Mouse (Mus musculus): ENCODE measurements around the gene Atf4. TPM values are rescaled to one million over a fixed set of nuclear protein-coding genes. Genes with fewer than 3 reads are reported as not detected.

Gene Atf4
- polyA plus RNA-seq, 1 experiment from 2014 or later, result 130 TPM

- Histone ChIP-seq H3K27ac (replicated peaks) (no peak overlapping the region), H3K27me3 (peaks cover 87% of the 10 kb centered on the region), H3K36me3 (replicated peaks) (no peaks in the 10 kb centered on the region), H3K4me3 (replicated peaks) (no peak overlapping the region; the same call in 1 of the 2 replicates), H3K9ac (no peak overlapping the region), H3K4me2 (peak overlapping the region; percentile 49; the same call in 1 of the 2 replicates), H3K4me1 (replicated peaks) (no peaks in the 10 kb centered on the region), H3K9me3 (replicated peaks) (no peaks in the 10 kb centered on the region)
- no peak for ATAC-seq (ENCODE audit: insufficient read depth)
- WGBS (ENCODE audit: insufficient replicate concordance), result 5% methylated on average over 23 of the region's 23 CpGs
These were observed 33.1 kb downstream of the Atf4 start for GRCm38 (mm10) chr15:80288036-80288435.

DNA sequence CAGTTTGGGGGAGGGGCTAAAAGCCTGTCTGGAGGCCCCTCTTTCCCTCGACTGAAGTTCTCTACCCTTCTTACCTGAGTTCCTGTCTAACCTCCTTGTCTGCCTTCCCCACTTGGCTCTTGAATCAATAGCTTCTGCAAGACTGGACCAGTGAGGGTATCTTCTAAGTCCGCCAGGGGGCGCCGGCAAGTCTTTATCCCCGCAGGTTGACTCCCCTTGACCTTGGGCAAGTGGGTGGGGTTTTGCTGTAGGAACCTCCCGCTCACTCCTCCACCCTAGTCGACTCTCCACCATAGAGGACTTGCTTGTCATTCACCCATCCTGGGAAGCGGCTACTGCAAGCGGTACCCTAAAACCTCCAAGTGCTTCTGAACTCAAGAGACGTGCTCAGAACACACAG, 34.5 kb downstream of the Atf4 start:
- Histone ChIP-seq H3K27me3 (peaks cover 74% of the 10 kb centered on the region), H3K27ac (replicated peaks) (no peak overlapping the region), H3K36me3 (replicated peaks) (no peaks in the 10 kb centered on the region), H3K4me1 (replicated peaks) (no peaks in the 10 kb centered on the region), H3K4me2 (no peak overlapping the region), H3K9me3 (replicated peaks) (no peaks in the 10 kb centered on the region), H3K4me3 (replicated peaks) (no peak overlapping the region), H3K9ac (no peak overlapping the region)
- ATAC-seq (ENCODE audit: insufficient read depth), result 0 out of 2 replicates have a peak, but pooled peaks have one; percentile 18
- WGBS (ENCODE audit: insufficient replicate concordance), result 6% methylated on average over 10 of the region's 10 CpGs

- no peak for ATAC-seq (ENCODE audit: insufficient read depth)
- WGBS (ENCODE audit: insufficient replicate concordance), result 85% methylated on average over 1 of the region's 1 CpGs
- Histone ChIP-seq H3K27ac (replicated peaks) (no peak overlapping the region), H3K9me3 (replicated peaks) (no peaks in the 10 kb centered on the region), H3K27me3 (0 out of 2 replicates have a peak, but pooled peaks cover under 1% of the 10 kb centered on the region), H3K4me3 (replicated peaks) (no peak overlapping the region), H3K4me2 (no peak overlapping the region), H3K36me3 (replicated peaks) (no peaks in the 10 kb centered on the region), H3K9ac (no peak overlapping the region), H3K4me1 (replicated peaks) (no peaks in the 10 kb centered on the region)
These were observed 42.2 kb downstream of the Atf4 start for GRCm38 (mm10) chr15:80297146-80297545.

- H3K27ac ChIP-seq (replicated peaks), result no peak overlapping the region
- no peaks in the 10 kb centered on the region for H3K9me3 ChIP-seq (replicated peaks)
- H3K27me3 ChIP-seq, result no peaks in the 10 kb centered on the region
- no peak overlapping the region for H3K9ac ChIP-seq
- ATAC-seq (ENCODE audit: insufficient read depth), result no peak
- WGBS (ENCODE audit: insufficient replicate concordance), result 60% methylated on average over 14 of the region's 14 CpGs
- H3K4me2 ChIP-seq, result no peak overlapping the region
- H3K4me3 ChIP-seq (replicated peaks), result no peak overlapping the region
- H3K36me3 ChIP-seq (replicated peaks), result no peaks in the 10 kb centered on the region
- no peaks in the 10 kb centered on the region for H3K4me1 ChIP-seq (replicated peaks)
These were observed 48.8 kb downstream of the Atf4 start for GRCm38 (mm10) chr15:80303779-80304178.

- no peak for ATAC-seq (ENCODE audit: insufficient read depth)
- Histone ChIP-seq H3K27me3 (no peaks in the 10 kb centered on the region), H3K4me2 (no peak overlapping the region), H3K9me3 (replicated peaks) (no peaks in the 10 kb centered on the region), H3K9ac (no peak overlapping the region), H3K4me3 (replicated peaks) (no peak overlapping the region), H3K36me3 (replicated peaks) (no peaks in the 10 kb centered on the region), H3K4me1 (replicated peaks) (no peaks in the 10 kb centered on the region), H3K27ac (replicated peaks) (no peak overlapping the region)
- 70% methylated on average over 12 of the region's 12 CpGs for WGBS (ENCODE audit: insufficient replicate concordance)
These were observed 49.2 kb downstream of the Atf4 start for GRCm38 (mm10) chr15:80304188-80304587.

DNA sequence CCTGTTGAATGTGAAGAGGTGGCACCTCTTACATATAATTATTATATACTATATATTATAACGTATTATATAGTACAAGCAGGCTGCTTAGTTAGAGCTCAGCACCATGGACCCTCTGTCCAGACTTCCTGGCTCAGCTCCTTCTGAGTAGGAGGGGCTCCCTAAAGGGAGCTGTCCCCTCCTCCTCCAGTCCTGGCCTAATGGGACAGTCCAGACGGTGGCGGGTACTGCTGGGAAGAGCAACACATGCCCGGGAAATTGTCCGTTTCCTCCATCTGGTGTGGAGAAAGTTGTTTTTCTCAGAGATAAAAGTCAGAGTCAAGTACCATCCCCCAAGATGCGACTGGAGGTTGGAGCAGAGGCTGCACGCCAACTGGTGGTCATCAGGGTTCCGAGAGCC, 51.2 kb downstream of the Atf4 start:
- H3K9me3 ChIP-seq (replicated peaks), result no peaks in the 10 kb centered on the region
- H3K27ac ChIP-seq (replicated peaks), result no peak overlapping the region
- H3K27me3 ChIP-seq, result no peaks in the 10 kb centered on the region
- H3K9ac ChIP-seq, result no peak overlapping the region
- 30% methylated on average over 8 of the region's 8 CpGs for WGBS (ENCODE audit: insufficient replicate concordance)
- no peaks in the 10 kb centered on the region for H3K36me3 ChIP-seq (replicated peaks)
- ATAC-seq (ENCODE audit: insufficient read depth), result no peak
- H3K4me1 ChIP-seq (replicated peaks), result no peaks in the 10 kb centered on the region
- H3K4me3 ChIP-seq (replicated peaks), result no peak overlapping the region
- no peak overlapping the region for H3K4me2 ChIP-seq

Other genes with a start within 250 kb of the Atf4 start
- 0.51 and 0.67 TPM in 2 replicates for gene Pdgfb, start 240.2 kb upstream of the Atf4 start, polyA plus RNA-seq (2015; fragmentation: Nextera tagmentation; extraction: Ambion mirVana)
- gene Syngr1, start 163.8 kb upstream of the Atf4 start, polyA plus RNA-seq (2015; fragmentation: Nextera tagmentation; extraction: Ambion mirVana), result 12.7 and 13.0 TPM in 2 replicates
- gene Rpl3, start 163.3 kb upstream of the Atf4 start, polyA plus RNA-seq (2015; fragmentation: Nextera tagmentation; extraction: Ambion mirVana), result 539 and 552 TPM in 2 replicates
- gene Tab1, start 122.1 kb upstream of the Atf4 start, polyA plus RNA-seq (2015; fragmentation: Nextera tagmentation; extraction: Ambion mirVana), result 11.0 and 12.7 TPM in 2 replicates
- 0.54 and 0.55 TPM in 2 replicates for gene Mgat3, start 81.5 kb upstream of the Atf4 start, polyA plus RNA-seq (2015; fragmentation: Nextera tagmentation; extraction: Ambion mirVana)
- gene Mief1, start 21.2 kb upstream of the Atf4 start, polyA plus RNA-seq (2015; fragmentation: Nextera tagmentation; extraction: Ambion mirVana), result 16.2 and 17.0 TPM in 2 replicates
- not detected in 2 replicates for gene AC140267.1, start 19.3 kb upstream of the Atf4 start, polyA plus RNA-seq (2015; fragmentation: Nextera tagmentation; extraction: Ambion mirVana)
- 24.4 and 26.2 TPM in 2 replicates for gene Rps19bp1, start 9.1 kb downstream of the Atf4 start, polyA plus RNA-seq (2015; fragmentation: Nextera tagmentation; extraction: Ambion mirVana)
- 0.01 TPM in 1 of 2 replicates, not detected in the other for gene Cacna1i, start 32.1 kb downstream of the Atf4 start, polyA plus RNA-seq (2015; fragmentation: Nextera tagmentation; extraction: Ambion mirVana)

Measured in liver, embryonic 15.5 days (tissue).